Mouse (Mus musculus): ENCODE results near the gene Gpa33.

DNA sequence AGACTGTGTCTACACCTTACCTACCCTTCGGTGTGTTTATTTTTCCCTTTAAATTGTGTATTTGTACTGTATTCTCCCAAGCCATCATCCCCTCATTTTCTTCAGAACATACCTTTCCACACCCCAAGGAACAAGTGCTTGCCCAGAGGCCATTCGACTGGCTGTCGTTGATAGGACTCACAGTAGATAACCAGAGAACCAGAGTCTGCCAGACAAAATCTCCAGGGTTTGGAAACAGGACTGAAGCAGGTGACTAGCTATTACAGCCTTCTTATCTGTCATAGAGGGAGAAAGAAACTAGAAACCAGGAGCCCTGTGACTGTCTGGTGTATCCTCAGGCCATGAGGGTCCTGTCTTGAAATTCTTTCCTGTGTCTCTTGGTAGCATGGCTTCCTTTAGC, 25.2 kb upstream of the Gpa33 start:
- TF ChIP-seq TCF12 (IDR thresholded peaks at IDR 0.05; ENCODE audit: low read depth, low read length), result no peak
- TF ChIP-seq JUND (IDR thresholded peaks at IDR 0.05; ENCODE audit: low read depth, low read length), result no peak
- TF ChIP-seq USF2 (IDR thresholded peaks at IDR 0.05; ENCODE audit: borderline replicate concordance in 1 of 2, insufficient read depth in 1 of 2, low read depth in 1 of 2, low read length in 2 of 2), result no peak
- TF ChIP-seq ETS1 (IDR thresholded peaks at IDR 0.05; ENCODE audit: low read depth, low read length), result no peak
- TF ChIP-seq SMC3 (IDR thresholded peaks at IDR 0.05; ENCODE audit: low read depth, low read length), result no peak
- TF ChIP-seq POLR2A (IDR thresholded peaks at IDR 0.05; ENCODE audit: control insufficient read depth in 1 of 2, insufficient read depth in 1 of 2, low read depth in 1 of 2, low read length in 2 of 2, poor library complexity in 1 of 2), result no peak
- no peak for TF ChIP-seq CHD2 (IDR thresholded peaks at IDR 0.05; ENCODE audit: low read length)
- no peak for TF ChIP-seq EP300 (IDR thresholded peaks at IDR 0.05; ENCODE audit: low read depth in 1 of 2, low read length in 2 of 2)
- no peak for TF ChIP-seq MXI1 (IDR thresholded peaks at IDR 0.05; ENCODE audit: low read depth, low read length)
- TF ChIP-seq SIN3A (IDR thresholded peaks at IDR 0.05; ENCODE audit: low read length), result no peak
- TF ChIP-seq E2F4 (IDR thresholded peaks at IDR 0.05; ENCODE audit: borderline replicate concordance, low read depth, low read length), result no peak

Data from MEL (cell line).